16 mouse cellular contexts compared by ENCODE assay signal in genomic region chr16:28337930-28338329, GRCm38 (mm10).
DNase-seq lines count a peak whose midpoint lies in the region; ATAC-seq and TF ChIP-seq lines count a peak whose summit lies in the region.
"Had no signal": no experiment of that assay in that cellular context is flagged by ENCODE, and none has a peak within 500 bp of the region (broad histone marks: within the 10 kb centered on the region; RNA-seq: fewer than 3 reads in every experiment).

No protein-coding gene starts in this region.

- no peak for TF ChIP-seq CTCF in lung, adult 2 months (IDR thresholded peaks at IDR 0.05; ENCODE audit: insufficient read depth, low read length)
- TF ChIP-seq CTCF in cortical plate, adult 2 months (IDR thresholded peaks at IDR 0.05; ENCODE audit: extremely low read depth, insufficient read depth, low read length), result 0 out of 2 replicates have a peak, but pooled peaks have one; percentile 7

- peak; percentile 38; the same call in 1 of the 2 replicates for ATAC-seq in frontal cortex, adult (ENCODE audit: low TSS enrichment)
- no peak for ATAC-seq in erythroid progenitor cell, adult 5-6 weeks (replicated peaks; ENCODE audit: low FRiP score, poor library complexity, severe bottlenecking)
- ATAC-seq: hindbrain, postnatal 0 days had no signal

- no peak overlapping the region for H3K27ac ChIP-seq in cortical plate, adult 2 months (ENCODE audit: insufficient read depth, low read length)
- H3K27ac ChIP-seq: embryonic facial prominence, embryonic 12.5 days; hindbrain, postnatal 0 days; liver, embryonic 14.5 days had no signal

- 82% methylated on average over 1 of the region's 1 CpGs for WGBS in lung, adult 2 months

- no peak overlapping the region for H3K4me3 ChIP-seq in lung, adult 2 months (replicated peaks; ENCODE audit: extremely low read depth, low read depth, low read length)
- no peak overlapping the region for H3K4me3 ChIP-seq in cortical plate, adult 2 months (ENCODE audit: insufficient read depth, low read length)
- H3K4me3 ChIP-seq: embryonic facial prominence, embryonic 12.5 days; megakaryocyte, embryonic 14.5 days had no signal

- H3K4me1 ChIP-seq in lung, adult 2 months (ENCODE audit: control insufficient read depth, insufficient read depth, low read length), result no peaks in the 10 kb centered on the region
- no peaks in the 10 kb centered on the region; the same call in 1 of the 2 replicates for H3K4me1 ChIP-seq in cortical plate, adult 2 months (ENCODE audit: control insufficient read depth, insufficient read depth, low read length)
- H3K4me1 ChIP-seq: embryonic facial prominence, embryonic 12.5 days; megakaryocyte, embryonic 14.5 days had no signal

- no peak for DNase-seq in frontal cortex, postnatal 14 days (ENCODE audit: low spot score in 2 of 2)
- peak; percentile 6 for DNase-seq in lung, postnatal 10 days
- no peak for DNase-seq in lung, adult 2 months
- DNase-seq in brain, adult 2 months (ENCODE audit: low read depth, low spot score), result peak; percentile 44
- no peak for DNase-seq in spleen, postnatal 14 days (ENCODE audit: low spot score in 2 of 2)
- DNase-seq: heart, adult 18-20 months; heart, postnatal 14 days; kidney, postnatal 14 days; left cerebral cortex, postnatal 4 days had no signal

- TF ChIP-seq POLR2A in lung, adult 2 months (IDR thresholded peaks at IDR 0.05; ENCODE audit: borderline replicate concordance, extremely low read depth, low read depth, low read length), result no peak
- TF ChIP-seq POLR2A in cortical plate, adult 2 months (IDR thresholded peaks at IDR 0.05; ENCODE audit: extremely low read depth, insufficient read depth, low read length), result no peak

Comparison
In these comparisons a context has a peak if more than half of its experiments do, and no peak if none do; other contexts are left out.
1. DNase-seq: peak in lung, postnatal 10 days (single experiment) and brain, adult 2 months (single experiment); none in frontal cortex, postnatal 14 days (0 of 2), lung, adult 2 months (single experiment) and spleen, postnatal 14 days (0 of 2).